Mouse (Mus musculus) ovary, adult 18-20 months (tissue): ENCODE measurements around the gene Fcrla.
A peak's percentile ranks its signal among the peaks of the same experiment; 100 is the strongest.

Experiments used
- DNase-seq: peaks from one replicate; pipeline ENCODE4 v3.0.0; 2022; ENCODE audit warnings: low spot score, mixed read lengths

Gene Fcrla

DNA sequence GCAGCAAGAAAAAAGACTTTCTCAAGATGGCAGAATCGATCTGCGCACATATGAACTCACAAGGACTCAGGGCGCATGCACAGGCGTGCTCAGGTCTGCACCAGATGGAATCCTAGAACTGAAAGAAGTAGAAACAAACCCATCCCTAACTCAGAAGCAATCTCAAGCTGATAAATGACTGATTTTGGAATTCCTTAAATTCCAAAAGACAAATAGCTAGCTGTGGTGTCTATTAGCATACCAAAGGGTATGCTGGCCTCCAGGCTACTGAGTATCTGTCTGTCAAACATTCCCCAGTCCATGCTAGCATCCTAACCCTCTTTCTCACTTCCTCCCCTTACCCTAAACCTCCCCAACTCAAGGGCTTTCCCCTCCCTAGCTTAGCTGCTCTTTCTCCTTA, 38.1 kb downstream of the Fcrla start:
- no peak for DNase-seq

GRCm38 (mm10) chr1:170886044-170886458, 41.3 kb downstream of the Fcrla start:
- DNase-seq = no peak

- peak; percentile 82 for DNase-seq
These were observed 42.3 kb downstream of the Fcrla start, which contains the start of the genes Gm26620 and Dusp12 for GRCm38 (mm10) chr1:170884978-170885561. Gene Gm26620, plus strand, starts transcription at chr1:170885065. Gene Dusp12, minus strand, starts transcription at chr1:170885540.

GRCm38 (mm10) chr1:170884390-170884789, 43.0 kb downstream of the Fcrla start:
- DNase-seq = no peak

GRCm38 (mm10) chr1:170882915-170883485, 44.4 kb downstream of the Fcrla start:
- DNase-seq = no peak

GRCm38 (mm10) chr1:170876906-170877305, 50.5 kb downstream of the Fcrla start:
- DNase-seq = no peak

GRCm38 (mm10) chr1:170875676-170876075, 51.7 kb downstream of the Fcrla start:
- DNase-seq = no peak

- DNase-seq = no peak
These were observed 55.4 kb downstream of the Fcrla start for GRCm38 (mm10) chr1:170871961-170872360.

DNA sequence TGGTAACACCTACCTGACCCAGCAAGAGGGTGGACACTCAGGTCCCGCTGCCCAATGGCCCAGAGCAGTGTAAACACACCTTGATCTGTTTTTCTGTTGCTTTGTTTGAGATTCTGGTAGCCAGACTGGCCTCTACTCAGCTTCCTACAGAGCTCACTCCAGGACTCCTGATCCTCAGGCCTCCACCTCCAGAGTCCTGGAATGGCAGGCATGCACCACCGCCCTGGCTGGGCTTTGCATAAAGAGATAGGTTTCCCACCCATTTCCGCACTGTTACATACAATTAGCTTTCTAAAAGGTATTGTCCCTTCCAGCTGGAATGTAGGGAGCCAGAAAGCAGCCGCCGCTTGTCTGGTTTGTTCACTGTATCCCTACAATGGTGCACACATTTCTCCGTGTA, 56.0 kb downstream of the Fcrla start:
- no peak for DNase-seq

GRCm38 (mm10) chr1:170868905-170869283, 58.5 kb downstream of the Fcrla start:
- no peak for DNase-seq

DNA sequence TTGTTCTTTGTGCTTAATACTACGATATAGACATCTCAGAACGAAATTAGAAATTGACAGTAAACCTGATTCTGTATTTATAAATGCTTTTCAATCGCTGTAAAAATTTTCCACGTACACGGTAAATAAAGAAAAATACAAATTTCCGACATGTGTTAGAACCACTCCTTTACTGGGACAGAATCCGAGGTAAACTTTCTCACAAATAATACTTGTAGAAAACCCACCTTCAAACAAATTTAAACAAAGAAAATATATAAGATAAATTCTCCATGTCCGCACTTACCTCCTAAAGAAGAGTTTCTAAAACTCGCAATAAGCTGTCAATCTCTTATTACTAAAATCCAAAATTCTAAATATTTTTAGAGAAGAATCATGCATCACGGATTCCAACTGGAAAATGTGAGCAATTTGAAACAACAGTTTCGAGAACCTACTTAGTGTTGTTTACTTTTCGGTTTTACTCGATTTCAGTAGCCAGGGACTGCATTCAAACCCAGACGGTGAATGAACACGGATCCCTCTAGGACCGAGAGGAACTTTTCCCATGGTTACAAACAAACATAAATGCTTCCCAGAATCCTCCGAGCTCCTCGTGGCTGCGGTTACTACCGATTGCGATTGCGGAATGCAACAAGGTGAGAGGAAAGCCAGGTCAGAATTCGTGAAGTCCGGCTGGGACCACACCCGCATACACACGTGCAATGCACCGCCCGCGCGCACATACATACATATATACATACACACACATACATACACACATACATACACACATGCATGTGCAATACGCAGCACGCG, 59.1 kb downstream of the Fcrla start:
- DNase-seq = peak; percentile 49

- DNase-seq = peak; percentile 88
These were observed 59.7 kb downstream of the Fcrla start, which contains the start of gene Atf6 for GRCm38 (mm10) chr1:170867691-170868105. Gene Atf6, minus strand, starts transcription at chr1:170867771.
